Mouse (Mus musculus): ENCODE data around the gene Chrna1.

GRCm38 (mm10) chr2:73588951-73589350, 8.8 kb upstream of the Chrna1 start:
- TF ChIP-seq CTCF (IDR thresholded peaks at IDR 0.05; ENCODE audit: low read depth, low read length) (no peak), POLR2A (IDR thresholded peaks at IDR 0.05; ENCODE audit: extremely low read depth, insufficient read depth, low read length) (no peak)

All from liver, adult 2 months (tissue).